17 mouse cellular contexts compared by ENCODE assay signal in the genomic region with DNA sequence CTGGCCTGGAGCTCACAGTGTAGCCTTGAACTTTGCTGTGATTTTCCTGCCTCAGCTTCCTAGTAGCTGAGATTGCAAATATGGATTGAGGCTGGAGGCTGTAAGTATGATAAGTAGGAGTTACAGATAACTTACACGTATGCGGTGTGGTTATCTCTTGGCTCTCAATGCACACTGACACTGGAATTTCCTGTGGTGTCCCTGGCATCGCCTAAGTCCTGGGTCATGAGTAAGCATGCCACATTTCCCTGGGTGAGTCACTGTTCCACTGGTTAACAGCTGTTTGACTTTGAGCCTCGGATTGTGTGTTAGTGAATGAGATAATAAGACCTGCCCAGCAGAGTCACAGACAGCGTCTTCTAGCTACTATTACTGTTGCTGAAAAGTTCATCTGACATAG. TPM values are rescaled to one million over a fixed set of nuclear protein-coding genes. Genes with fewer than 3 reads are reported as not detected.
DNase-seq lines count a peak whose midpoint lies in the region; ATAC-seq and TF ChIP-seq lines count a peak whose summit lies in the region.
"Had no signal": no experiment of that assay in that cellular context is flagged by ENCODE, and none has a peak within 500 bp of the region (broad histone marks: within the 10 kb centered on the region; RNA-seq: fewer than 3 reads in every experiment).

No protein-coding gene starts in this region.

- H3K27ac ChIP-seq in midbrain, embryonic 11.5 days (ENCODE audit: low read depth, low read length) = no peak overlapping the region
- no peak overlapping the region for H3K27ac ChIP-seq in midbrain, embryonic 16.5 days (ENCODE audit: low read length)
- no peak overlapping the region for H3K27ac ChIP-seq in liver, embryonic 12.5 days
- no peak overlapping the region for H3K27ac ChIP-seq in stomach, postnatal 0 days (replicated peaks)
- H3K27ac ChIP-seq: hindbrain, embryonic 10.5 days; liver, embryonic 15.5 days; macrophage had no signal

- no peak overlapping the region for H3K9ac ChIP-seq in midbrain, embryonic 11.5 days (ENCODE audit: low read length)
- H3K9ac ChIP-seq in midbrain, embryonic 16.5 days (ENCODE audit: low read depth, low read length) = no peak overlapping the region
- H3K9ac ChIP-seq in liver, embryonic 12.5 days = no peak overlapping the region
- no peak overlapping the region for H3K9ac ChIP-seq in stomach, postnatal 0 days (ENCODE audit: low read length)
- H3K9ac ChIP-seq: liver, embryonic 15.5 days had no signal

- TF ChIP-seq EP300 in stomach, postnatal 0 days (optimal IDR thresholded peaks at IDR 0.05) = no peak

- ATAC-seq in midbrain, embryonic 11.5 days (ENCODE audit: low FRiP score) = no peak
- ATAC-seq in midbrain, embryonic 16.5 days = no peak
- peak; percentile 40; the same call in 1 of the 2 replicates for ATAC-seq in liver, embryonic 12.5 days
- ATAC-seq in stomach, postnatal 0 days (ENCODE audit: low FRiP score, low TSS enrichment) = peak; percentile 93
- ATAC-seq: forebrain, embryonic 16.5 days had no signal

- H3K27me3 ChIP-seq in midbrain, embryonic 11.5 days (ENCODE audit: control insufficient read depth, insufficient read depth, low read length) = no peaks in the 10 kb centered on the region
- no peaks in the 10 kb centered on the region for H3K27me3 ChIP-seq in midbrain, embryonic 16.5 days (ENCODE audit: control insufficient read depth, insufficient read depth, low read depth, low read length)
- H3K27me3 ChIP-seq in liver, embryonic 12.5 days (replicated peaks) = no peaks in the 10 kb centered on the region
- H3K27me3 ChIP-seq in stomach, postnatal 0 days (ENCODE audit: control insufficient read depth, insufficient read depth, low read length) = no peaks in the 10 kb centered on the region
- H3K27me3 ChIP-seq: liver, embryonic 15.5 days had no signal

- WGBS in midbrain, embryonic 11.5 days = 85% methylated on average over 5 of the region's 5 CpGs
- 89% methylated on average over 5 of the region's 5 CpGs for WGBS in midbrain, embryonic 16.5 days
- 18% methylated on average over 5 of the region's 5 CpGs for WGBS in liver, embryonic 12.5 days (ENCODE audit: insufficient replicate concordance)
- WGBS in stomach, postnatal 0 days = 56% methylated on average over 5 of the region's 5 CpGs

- H3K36me3 ChIP-seq in midbrain, embryonic 11.5 days (ENCODE audit: control insufficient read depth, insufficient read depth, low read length) = no peaks in the 10 kb centered on the region
- H3K36me3 ChIP-seq in midbrain, embryonic 16.5 days (ENCODE audit: control insufficient read depth, insufficient read depth, low read length) = no peaks in the 10 kb centered on the region
- H3K36me3 ChIP-seq in liver, embryonic 12.5 days = 0 out of 2 replicates have a peak, but pooled peaks cover 3% of the 10 kb centered on the region
- no peaks in the 10 kb centered on the region for H3K36me3 ChIP-seq in stomach, postnatal 0 days (ENCODE audit: control insufficient read depth, insufficient read depth, low read length)
- H3K36me3 ChIP-seq: hindbrain, embryonic 10.5 days; liver, embryonic 15.5 days had no signal

- peak; percentile 21 for DNase-seq in midbrain, embryonic 11.5 days (ENCODE audit: low spot score, missing footprints)
- peak; percentile 53 to 58 for DNase-seq in adrenal gland, postnatal 36 days
- DNase-seq in stomach, postnatal 0 days (ENCODE audit: low spot score) = peak; percentile 45
- no peak for DNase-seq in left cerebral cortex, adult 8-10 months (ENCODE audit: low spot score in 2 of 2)
- no peak for DNase-seq in thymus, postnatal 4 days
- no peak for DNase-seq in cerebellum, adult 11-12 months
- DNase-seq: cerebellum, adult 8-10 months; gastrocnemius, postnatal 14 days; kidney, adult 11 months; kidney, postnatal 4 days; right cerebral cortex, adult 18-20 months had no signal

- TF ChIP-seq CTCF in stomach, postnatal 0 days (IDR thresholded peaks at IDR 0.05; ENCODE audit: low read depth) = no peak

- no peak overlapping the region for H3K4me2 ChIP-seq in midbrain, embryonic 11.5 days
- H3K4me2 ChIP-seq in midbrain, embryonic 16.5 days (ENCODE audit: low read length) = no peak overlapping the region
- no peak overlapping the region for H3K4me2 ChIP-seq in liver, embryonic 12.5 days
- no peak overlapping the region for H3K4me2 ChIP-seq in stomach, postnatal 0 days (replicated peaks; ENCODE audit: low read depth)
- H3K4me2 ChIP-seq: liver, embryonic 15.5 days had no signal

- H3K4me1 ChIP-seq in midbrain, embryonic 11.5 days (ENCODE audit: control insufficient read depth, insufficient read depth, low read length) = no peaks in the 10 kb centered on the region
- H3K4me1 ChIP-seq in midbrain, embryonic 16.5 days (ENCODE audit: control insufficient read depth, insufficient read depth, low read length) = no peaks in the 10 kb centered on the region
- no peaks in the 10 kb centered on the region for H3K4me1 ChIP-seq in liver, embryonic 12.5 days
- no peaks in the 10 kb centered on the region for H3K4me1 ChIP-seq in stomach, postnatal 0 days (replicated peaks; ENCODE audit: control insufficient read depth, insufficient read depth)
- H3K4me1 ChIP-seq: hindbrain, embryonic 10.5 days had no signal

- H3K9me3 ChIP-seq in midbrain, embryonic 11.5 days (ENCODE audit: control insufficient read depth, low read length) = no peaks in the 10 kb centered on the region
- H3K9me3 ChIP-seq in midbrain, embryonic 16.5 days (replicated peaks; ENCODE audit: control insufficient read depth, low read length, poor library complexity, severe bottlenecking) = no peaks in the 10 kb centered on the region
- H3K9me3 ChIP-seq in liver, embryonic 12.5 days (replicated peaks) = peaks cover 6% of the 10 kb centered on the region; the same call in 1 of the 2 replicates
- H3K9me3 ChIP-seq in stomach, postnatal 0 days (ENCODE audit: control insufficient read depth, low read length) = no peaks in the 10 kb centered on the region
- H3K9me3 ChIP-seq: liver, embryonic 15.5 days had no signal

- no peak overlapping the region for H3K4me3 ChIP-seq in midbrain, embryonic 11.5 days (ENCODE audit: low read depth, low read length)
- no peak overlapping the region for H3K4me3 ChIP-seq in midbrain, embryonic 16.5 days (ENCODE audit: low read depth, low read length)
- no peak overlapping the region for H3K4me3 ChIP-seq in liver, embryonic 12.5 days
- no peak overlapping the region for H3K4me3 ChIP-seq in stomach, postnatal 0 days (ENCODE audit: low read depth, low read length)
- H3K4me3 ChIP-seq: hindbrain, embryonic 10.5 days; liver, embryonic 15.5 days had no signal

RNA-seq across cellular contexts. Expression of a gene that starts 13.5 kb away (rescaled TPM):
- polyA plus RNA-seq in midbrain, embryonic 11.5 days (2014; fragmentation: Nextera tagmentation; extraction: Ambion mirVana) = 4.4 and 5.8 TPM in 2 replicates
- 8.4 and 8.6 TPM in 2 replicates for polyA plus RNA-seq in midbrain, embryonic 16.5 days (2015; fragmentation: Nextera tagmentation; extraction: Ambion mirVana)
- 10 to 100 TPM; 10.4 to 12.9 TPM for total RNA-seq in adrenal gland, postnatal 36 days (2021)
- polyA plus RNA-seq in liver, embryonic 12.5 days (2016; fragmentation: Nextera tagmentation; extraction: Ambion mirVana) = 6.8 and 7.3 TPM in 2 replicates
- 11.8 and 12.8 TPM in 2 replicates for polyA plus RNA-seq in stomach, postnatal 0 days (2015; fragmentation: Nextera tagmentation; extraction: Ambion mirVana)
- 10 to 100 TPM in 3 of 4 experiments, 1 to 10 TPM in 1; 9.9 to 17.0 (median 11.9) TPM for total RNA-seq in left cerebral cortex, adult 8-10 months (2022)

Comparison
In these comparisons a context has a peak if more than half of its experiments do, and no peak if none do; other contexts are left out.
1. ATAC-seq: peak in liver, embryonic 12.5 days (single experiment) and stomach, postnatal 0 days (single experiment); none in midbrain, embryonic 11.5 days (single experiment) and midbrain, embryonic 16.5 days (single experiment).
2. DNase-seq: peak in midbrain, embryonic 11.5 days (single experiment), adrenal gland, postnatal 36 days (2 of 2) and stomach, postnatal 0 days (single experiment); none in left cerebral cortex, adult 8-10 months (0 of 2), thymus, postnatal 4 days (single experiment) and cerebellum, adult 11-12 months (single experiment).